Mouse (Mus musculus) brain, embryonic 14.5 days (tissue): ENCODE measurements around the gene Tacc2.

Experiments used
- CTCF ChIP-seq: fragments of 200-500 bp; IDR thresholded peaks from 2 replicates; pipeline ENCODE4 v1.5.1; 2012; ENCODE audit warnings: inconsistent platforms, mild to moderate bottlenecking, moderate library complexity, borderline replicate concordance; ENCODE audit not compliant: insufficient read depth, insufficient read length; ENCODE audit errors: extremely low read depth
- POLR2A ChIP-seq: fragments of 200-500 bp; IDR thresholded peaks from 2 replicates; pipeline ENCODE4 v1.6.1; 2012; ENCODE audit warnings: mild to moderate bottlenecking, inconsistent platforms, borderline replicate concordance; ENCODE audit not compliant: poor library complexity, insufficient read depth, insufficient read length, severe bottlenecking; ENCODE audit errors: extremely low read depth

DNA sequence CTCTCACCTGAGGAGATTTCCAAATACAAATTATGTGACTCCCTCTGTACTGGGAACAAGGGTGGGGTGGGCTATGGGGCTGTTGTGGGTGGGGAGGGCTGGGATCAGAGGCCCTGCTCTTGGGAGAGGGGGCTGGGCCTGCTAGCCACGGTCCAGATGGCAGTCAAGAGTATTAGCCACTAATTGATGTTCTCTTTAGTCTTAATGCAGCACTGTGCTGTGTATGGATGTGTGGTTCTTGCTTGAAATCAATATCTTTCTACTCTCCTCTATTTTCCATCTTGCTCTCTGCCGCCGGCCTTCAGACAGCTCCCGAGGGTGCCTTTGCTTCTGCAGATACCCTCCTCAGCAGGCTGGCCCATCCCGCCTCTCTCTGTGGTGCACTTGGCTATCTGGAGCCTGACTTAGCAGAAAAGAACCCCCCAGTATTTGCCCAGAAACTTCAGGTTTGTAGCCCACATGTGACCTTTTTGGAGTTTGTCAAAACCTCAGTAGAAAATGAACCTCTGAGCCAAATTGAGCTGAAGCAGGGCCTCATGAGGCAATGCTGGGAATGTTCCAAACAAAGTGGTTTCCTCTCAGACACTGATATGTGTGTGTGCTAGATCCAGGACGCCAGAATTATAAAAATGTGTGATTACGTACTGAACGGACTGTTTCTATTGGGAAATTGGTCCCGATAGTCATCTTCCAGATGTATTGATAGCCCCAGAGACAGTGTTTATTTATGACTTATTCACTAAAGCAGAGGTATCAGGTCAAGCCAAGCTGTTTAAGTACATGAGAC is 166.2 kb downstream of the Tacc2 start:
- TF ChIP-seq POLR2A: no peak
- no peak for TF ChIP-seq CTCF
